Mouse (Mus musculus): Measurements from ENCODE around the gene Pdia3.

DNA sequence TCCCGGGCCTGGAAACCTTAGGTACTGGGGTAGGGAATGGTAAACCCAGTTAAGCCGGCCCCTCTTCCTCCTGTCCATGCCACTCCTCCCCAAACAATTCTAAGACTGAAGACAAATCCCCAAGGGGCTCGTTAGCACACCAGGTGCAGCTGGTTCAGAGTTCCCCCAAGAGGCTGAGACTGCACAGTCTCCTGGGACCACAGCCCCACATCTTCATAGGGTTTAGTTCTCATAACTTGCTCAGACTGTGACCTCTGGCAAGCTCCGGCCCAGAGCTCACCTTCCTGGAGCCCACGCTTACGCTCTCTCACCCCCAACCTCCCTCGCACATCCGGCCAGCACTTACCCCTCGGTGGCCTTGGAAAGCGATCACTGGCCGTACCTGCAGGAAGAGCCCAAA lies 28.2 kb downstream of the Pdia3 start:
- TF ChIP-seq CTCF (IDR thresholded peaks at IDR 0.05; ENCODE audit: insufficient read depth, low read length) = no peak
- no peak for TF ChIP-seq POLR2A (IDR thresholded peaks at IDR 0.05; ENCODE audit: borderline replicate concordance, extremely low read depth, low read depth, low read length)

All from lung, adult 2 months (tissue).